Mouse (Mus musculus): Measurements from ENCODE around the gene Id2. TPM values are rescaled to one million over a fixed set of nuclear protein-coding genes. Genes with fewer than 3 reads are reported as not detected.

Id2 gene
- polyA plus RNA-seq (2015; fragmentation: Nextera tagmentation; extraction: Ambion mirVana), result 360 and 449 TPM in 2 replicates

DNA sequence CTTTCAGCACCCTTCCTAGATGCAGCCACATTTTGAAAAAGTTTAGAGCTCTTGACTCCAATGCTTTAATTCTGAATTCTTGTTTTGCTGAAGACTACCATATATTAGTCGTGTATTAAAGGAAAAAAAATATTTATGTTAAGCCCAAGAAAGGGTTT lies at the start of gene Id2:
Gene Id2 (minus strand): TSS at position 89 of the 158 bp plus-strand sequence.
- ATAC-seq, result no peak
- H3K27me3 ChIP-seq (replicated peaks), result no peaks in the 10 kb centered on the region
- no peaks in the 10 kb centered on the region for H3K9me3 ChIP-seq
- peak within 1 kb of the TSS; percentile 90 for H3K4me2 ChIP-seq (replicated peaks)
- peaks cover 25% of the 10 kb centered on the region for H3K4me1 ChIP-seq (replicated peaks)
- peak within 1 kb of the TSS; percentile 63 for H3K9ac ChIP-seq
- peak within 1 kb of the TSS; percentile 67 for H3K4me3 ChIP-seq (replicated peaks)
- no peaks in the 10 kb centered on the region for H3K36me3 ChIP-seq
- WGBS, result 2% methylated on average over 1 of the region's 1 CpGs
- H3K27ac ChIP-seq, result peak within 1 kb of the TSS; percentile 97

DNA sequence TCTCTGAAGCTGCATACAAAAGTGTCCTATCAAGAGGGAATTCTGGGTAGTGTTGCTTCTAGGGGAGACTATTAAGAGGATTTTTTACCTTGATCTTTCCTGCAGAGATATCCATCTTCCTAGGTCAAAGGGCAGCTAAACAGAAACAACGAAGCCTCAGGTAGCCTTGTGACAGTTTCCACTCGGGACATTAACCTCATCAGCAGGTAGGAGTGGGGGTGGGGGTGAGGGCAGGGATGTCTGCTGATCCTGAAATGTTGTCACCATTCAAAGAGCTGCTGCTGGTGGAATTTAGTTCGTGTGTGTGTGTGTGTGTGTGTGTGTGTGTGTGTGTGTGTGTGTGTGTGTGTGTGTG lies 48.4 kb upstream of the Id2 start:
- ATAC-seq, result peak; percentile 31
- H3K27me3 ChIP-seq (replicated peaks), result no peaks in the 10 kb centered on the region
- H3K4me3 ChIP-seq (replicated peaks), result no peak overlapping the region
- H3K27ac ChIP-seq, result peak overlapping the region; percentile 34; the same call in 1 of the 2 replicates
- no peak overlapping the region for H3K4me2 ChIP-seq (replicated peaks)
- H3K9ac ChIP-seq, result no peak overlapping the region
- H3K4me1 ChIP-seq (replicated peaks), result peaks cover 3% of the 10 kb centered on the region; the same call in 1 of the 2 replicates
- H3K36me3 ChIP-seq, result no peaks in the 10 kb centered on the region
- H3K9me3 ChIP-seq, result no peaks in the 10 kb centered on the region
- WGBS, result 22% methylated on average over 3 of the region's 3 CpGs

DNA sequence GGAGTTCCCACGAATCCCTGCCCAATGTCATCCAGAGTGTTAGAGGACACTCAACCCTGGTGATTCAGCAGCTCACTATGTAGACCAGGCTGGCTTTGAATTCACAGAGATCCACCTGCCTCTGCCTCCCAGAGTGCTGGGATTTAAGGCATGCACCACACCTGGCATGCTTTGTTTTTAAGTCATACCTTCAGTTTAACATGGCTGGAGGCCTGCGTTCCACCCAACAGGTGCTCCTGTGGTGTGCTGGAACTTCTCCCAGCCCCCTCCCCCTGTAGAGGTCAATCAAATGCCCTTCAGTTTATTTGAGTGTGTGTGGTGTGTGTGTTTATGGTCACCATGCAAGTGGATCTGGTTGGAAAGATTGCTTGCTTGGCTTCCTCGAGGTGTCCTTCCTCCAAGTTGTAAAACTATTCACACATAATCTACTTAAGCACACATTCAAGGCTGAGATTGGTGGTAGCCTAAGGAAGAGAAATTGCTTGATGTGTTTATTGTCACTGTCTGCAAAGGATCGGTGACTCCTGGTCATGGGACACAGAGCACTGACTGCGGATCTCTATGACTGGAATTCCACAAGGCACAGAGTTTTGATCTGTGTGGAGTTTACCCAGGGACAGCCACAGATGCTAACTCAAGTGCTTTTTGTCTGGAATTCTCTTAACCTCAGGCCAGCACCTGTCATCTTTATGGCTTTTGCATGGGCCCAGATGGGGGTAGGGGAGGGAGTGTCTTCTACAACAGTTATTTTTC lies 47.8 kb upstream of the Id2 start:
- Histone ChIP-seq H3K9ac (no peak overlapping the region), H3K4me2 (replicated peaks) (no peak overlapping the region), H3K27me3 (replicated peaks) (no peaks in the 10 kb centered on the region), H3K36me3 (no peaks in the 10 kb centered on the region), H3K27ac (peak overlapping the region; percentile 51; the same call in 1 of the 2 replicates), H3K9me3 (no peaks in the 10 kb centered on the region), H3K4me1 (replicated peaks) (peaks cover 3% of the 10 kb centered on the region; the same call in 1 of the 2 replicates), H3K4me3 (replicated peaks) (no peak overlapping the region)
- ATAC-seq, result peak; percentile 60
- WGBS, result 43% methylated on average over 5 of the region's 5 CpGs

DNA sequence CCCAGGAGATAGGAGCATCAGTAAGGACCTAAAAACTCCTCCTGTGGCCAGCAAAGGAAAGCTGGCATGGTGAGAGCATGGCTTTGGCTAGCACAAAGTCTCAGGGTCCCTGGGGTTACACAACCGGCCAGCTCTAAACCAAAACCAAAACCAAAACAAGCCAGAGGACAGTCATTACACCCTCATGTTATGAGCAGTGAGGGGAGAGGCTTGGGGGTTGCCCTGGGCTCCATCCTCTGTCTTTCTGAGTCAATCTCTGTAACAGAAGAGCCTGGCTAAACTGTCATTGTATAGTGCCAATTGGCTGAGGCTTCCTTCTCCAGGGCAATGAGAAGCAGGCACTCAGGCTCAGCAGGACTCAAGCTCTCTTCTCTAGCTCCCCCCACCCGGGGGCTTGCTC lies 46.6 kb upstream of the Id2 start:
- ATAC-seq, result no peak
- no peaks in the 10 kb centered on the region for H3K27me3 ChIP-seq (replicated peaks)
- no peaks in the 10 kb centered on the region for H3K36me3 ChIP-seq
- H3K4me3 ChIP-seq (replicated peaks), result no peak overlapping the region
- H3K4me2 ChIP-seq (replicated peaks), result no peak overlapping the region
- 71% methylated on average over 2 of the region's 2 CpGs for WGBS
- H3K9ac ChIP-seq, result no peak overlapping the region
- peaks cover 5% of the 10 kb centered on the region; the same call in 1 of the 2 replicates for H3K4me1 ChIP-seq (replicated peaks)
- no peaks in the 10 kb centered on the region for H3K9me3 ChIP-seq
- no peak overlapping the region for H3K27ac ChIP-seq

DNA sequence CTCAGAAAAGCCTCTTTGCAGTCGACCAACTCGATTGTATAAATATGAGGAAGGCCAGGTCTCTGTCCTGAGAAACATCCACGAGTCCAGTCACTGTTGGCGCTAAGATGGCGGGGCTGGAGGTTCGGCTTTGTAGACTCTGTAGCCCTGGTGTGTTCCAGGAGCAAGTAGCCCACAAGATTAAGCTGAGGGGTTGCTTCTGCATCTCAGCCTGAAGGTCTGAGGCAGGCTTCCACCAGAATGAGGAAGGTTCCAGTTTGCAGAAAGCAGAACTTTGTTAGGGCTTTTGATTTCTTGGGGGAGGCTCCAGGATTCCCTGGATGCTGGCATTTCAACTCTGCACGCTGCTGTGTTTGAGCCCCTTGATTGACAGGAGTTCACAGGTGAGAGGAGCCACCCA lies 45.3 kb upstream of the Id2 start:
- H3K4me1 ChIP-seq (replicated peaks), result peaks cover 6% of the 10 kb centered on the region
- 60% methylated on average over 7 of the region's 7 CpGs for WGBS
- H3K36me3 ChIP-seq, result no peaks in the 10 kb centered on the region
- no peak overlapping the region for H3K27ac ChIP-seq
- no peak for ATAC-seq
- H3K9me3 ChIP-seq, result no peaks in the 10 kb centered on the region
- H3K9ac ChIP-seq, result no peak overlapping the region
- H3K4me3 ChIP-seq (replicated peaks), result no peak overlapping the region
- H3K27me3 ChIP-seq (replicated peaks), result no peaks in the 10 kb centered on the region
- H3K4me2 ChIP-seq (replicated peaks), result no peak overlapping the region

DNA sequence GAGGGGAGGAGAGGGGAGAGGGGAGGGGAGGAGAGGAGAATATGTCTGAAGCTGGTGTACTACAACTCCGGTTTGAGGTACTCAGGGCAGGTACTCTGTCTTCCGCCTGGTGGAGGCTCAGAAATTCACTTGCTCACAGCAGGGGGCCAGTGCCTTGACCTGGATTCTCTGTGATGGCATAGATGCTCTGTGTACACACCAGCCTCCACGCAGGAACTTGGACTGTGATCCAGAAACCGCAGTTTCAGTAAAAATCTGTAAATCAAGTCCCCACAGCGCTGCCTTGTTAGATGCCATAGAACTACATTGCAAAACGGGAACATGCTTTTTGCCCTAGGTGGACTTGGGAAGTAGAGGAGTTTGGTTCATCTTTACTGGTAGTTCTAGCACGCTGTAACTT lies 44.4 kb upstream of the Id2 start:
- no peaks in the 10 kb centered on the region for H3K36me3 ChIP-seq
- H3K4me3 ChIP-seq (replicated peaks), result no peak overlapping the region
- no peak for ATAC-seq
- 52% methylated on average over 7 of the region's 7 CpGs for WGBS
- H3K27ac ChIP-seq, result peak overlapping the region; percentile 3; the same call in 1 of the 2 replicates
- no peak overlapping the region for H3K4me2 ChIP-seq (replicated peaks)
- H3K27me3 ChIP-seq (replicated peaks), result no peaks in the 10 kb centered on the region
- H3K9me3 ChIP-seq, result no peaks in the 10 kb centered on the region
- no peak overlapping the region for H3K9ac ChIP-seq
- H3K4me1 ChIP-seq (replicated peaks), result peaks cover 6% of the 10 kb centered on the region

DNA sequence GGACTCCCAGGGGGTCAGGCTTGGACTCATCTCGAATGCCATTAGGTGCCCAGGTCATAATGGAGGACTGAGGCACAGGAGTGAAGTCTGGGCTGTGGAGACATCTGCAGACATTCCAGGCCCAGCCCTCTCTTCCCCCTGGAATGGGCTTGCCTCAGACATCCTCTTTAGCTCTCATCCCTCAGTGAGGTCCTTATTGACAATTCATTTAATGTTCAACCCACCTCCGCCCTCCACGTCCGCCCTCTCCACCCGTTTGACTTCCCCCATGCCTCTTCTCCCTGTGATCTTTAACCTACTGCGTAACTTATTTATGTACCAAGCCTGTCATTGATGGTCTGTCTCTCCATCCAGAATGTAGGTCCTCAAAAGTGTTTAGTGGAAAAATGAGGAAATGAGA lies 43.2 kb upstream of the Id2 start:
- H3K4me2 ChIP-seq (replicated peaks), result peak overlapping the region; percentile 36
- peak overlapping the region; percentile 71 for H3K27ac ChIP-seq
- no peaks in the 10 kb centered on the region for H3K9me3 ChIP-seq
- H3K27me3 ChIP-seq (replicated peaks), result no peaks in the 10 kb centered on the region
- H3K4me3 ChIP-seq (replicated peaks), result no peak overlapping the region
- H3K36me3 ChIP-seq, result no peaks in the 10 kb centered on the region
- WGBS, result 53% methylated on average over 6 of the region's 6 CpGs
- peak; percentile 84 for ATAC-seq
- H3K9ac ChIP-seq, result no peak overlapping the region
- peaks cover 6% of the 10 kb centered on the region for H3K4me1 ChIP-seq (replicated peaks)

DNA sequence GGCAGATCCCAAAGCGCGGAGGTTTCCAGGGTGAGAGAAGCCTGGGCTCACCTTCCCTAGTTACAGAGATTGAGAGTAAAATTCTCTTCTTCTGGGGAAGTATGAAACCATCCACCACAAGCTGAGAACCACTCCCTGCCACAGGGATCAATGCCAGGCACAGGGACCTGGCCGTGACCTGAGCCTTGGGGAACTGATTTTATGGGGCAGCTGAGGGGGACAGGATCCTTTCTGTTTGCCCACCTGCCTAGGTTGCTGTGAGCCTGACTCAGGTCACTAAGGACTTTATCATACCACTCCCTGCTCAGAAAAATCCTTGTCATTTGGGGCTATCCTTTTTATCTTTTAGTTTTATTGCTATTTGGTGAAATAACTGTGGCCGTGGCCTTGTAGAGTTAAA lies 41.7 kb upstream of the Id2 start:
- 68% methylated on average over 4 of the region's 4 CpGs for WGBS
- H3K9ac ChIP-seq, result no peak overlapping the region
- no peak overlapping the region for H3K4me3 ChIP-seq (replicated peaks)
- H3K27me3 ChIP-seq (replicated peaks), result no peaks in the 10 kb centered on the region
- peak; percentile 63 for ATAC-seq
- peaks cover 6% of the 10 kb centered on the region for H3K4me1 ChIP-seq (replicated peaks)
- H3K9me3 ChIP-seq, result no peaks in the 10 kb centered on the region
- H3K27ac ChIP-seq, result peak overlapping the region; percentile 71
- H3K36me3 ChIP-seq, result no peaks in the 10 kb centered on the region
- H3K4me2 ChIP-seq (replicated peaks), result peak overlapping the region; percentile 26; the same call in 1 of the 2 replicates

DNA sequence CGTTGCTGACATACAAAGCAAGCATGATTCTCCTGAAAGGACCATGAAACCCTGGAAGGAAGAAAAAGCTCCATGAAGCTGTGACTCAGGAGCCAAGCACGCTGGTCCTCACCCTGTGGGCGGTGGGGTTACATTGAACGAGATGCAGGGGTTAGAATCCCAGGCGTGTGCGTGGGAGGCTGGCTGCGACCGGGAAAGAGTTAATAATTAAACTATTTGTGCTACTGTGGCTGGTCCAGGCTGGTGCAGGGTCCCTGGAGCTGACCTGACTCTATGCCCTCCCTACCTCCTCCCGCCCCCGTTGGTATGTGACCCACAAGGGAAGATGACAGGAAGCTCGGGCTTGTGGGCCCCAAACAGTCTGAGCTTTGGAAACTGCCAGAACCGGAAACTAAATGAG lies 35.1 kb upstream of the Id2 start:
- ATAC-seq, result peak; percentile 64
- peaks cover 32% of the 10 kb centered on the region for H3K4me1 ChIP-seq (replicated peaks)
- no peaks in the 10 kb centered on the region for H3K36me3 ChIP-seq
- peak overlapping the region; percentile 26; the same call in 1 of the 2 replicates for H3K4me2 ChIP-seq (replicated peaks)
- H3K9ac ChIP-seq, result no peak overlapping the region
- no peaks in the 10 kb centered on the region for H3K9me3 ChIP-seq
- WGBS, result 38% methylated on average over 12 of the region's 12 CpGs
- no peak overlapping the region for H3K4me3 ChIP-seq (replicated peaks)
- H3K27me3 ChIP-seq (replicated peaks), result no peaks in the 10 kb centered on the region
- no peak overlapping the region for H3K27ac ChIP-seq

DNA sequence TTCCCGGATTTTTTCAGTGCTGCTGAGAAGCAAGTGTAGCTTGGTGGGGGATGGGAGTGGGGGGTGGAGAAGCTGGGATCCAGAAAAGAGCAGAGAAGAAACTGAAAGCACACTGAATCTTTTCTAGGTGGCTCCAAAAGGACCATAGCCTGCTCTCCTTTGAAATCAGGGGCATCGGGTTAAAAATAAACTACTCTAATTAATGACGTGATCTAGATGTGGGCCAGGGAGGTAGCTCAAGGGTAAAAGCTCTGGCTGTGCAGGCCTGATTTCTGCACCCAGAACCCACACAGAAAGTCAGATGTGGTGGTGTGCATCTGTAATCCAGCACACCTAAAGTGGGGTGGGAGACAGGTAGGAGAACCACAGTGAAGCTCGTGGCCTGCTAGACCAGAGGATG lies 30.7 kb upstream of the Id2 start:
- Histone ChIP-seq H3K27ac (no peak overlapping the region), H3K27me3 (replicated peaks) (no peaks in the 10 kb centered on the region), H3K4me3 (replicated peaks) (no peak overlapping the region), H3K9ac (no peak overlapping the region), H3K9me3 (no peaks in the 10 kb centered on the region), H3K4me1 (replicated peaks) (peaks cover 43% of the 10 kb centered on the region), H3K4me2 (replicated peaks) (no peak overlapping the region), H3K36me3 (no peaks in the 10 kb centered on the region)
- WGBS, result 27% methylated on average over 4 of the region's 4 CpGs
- ATAC-seq, result no peak

DNA sequence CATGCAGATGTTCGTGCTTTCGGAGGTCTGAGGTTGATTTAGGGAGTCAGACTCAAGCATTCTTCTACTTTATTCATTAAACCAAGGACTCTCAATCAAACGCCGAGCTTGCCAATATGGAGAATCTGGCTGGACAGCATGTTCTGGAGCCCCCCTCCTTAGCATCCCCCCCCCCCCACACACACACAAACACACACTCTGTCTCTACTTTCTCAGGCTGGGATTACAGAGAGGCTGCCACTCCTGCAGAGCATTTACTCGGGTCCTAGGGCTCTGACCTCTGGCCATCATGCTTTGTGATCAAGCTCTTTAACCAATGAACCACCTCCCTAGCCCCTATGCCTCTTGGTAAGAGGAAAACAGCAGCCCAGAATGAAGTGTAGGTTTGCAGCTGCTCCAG lies 29.3 kb upstream of the Id2 start:
- Histone ChIP-seq H3K4me3 (replicated peaks) (no peak overlapping the region), H3K27ac (no peak overlapping the region), H3K9ac (no peak overlapping the region), H3K4me2 (replicated peaks) (no peak overlapping the region), H3K36me3 (no peaks in the 10 kb centered on the region), H3K4me1 (replicated peaks) (peaks cover 34% of the 10 kb centered on the region), H3K27me3 (replicated peaks) (no peaks in the 10 kb centered on the region), H3K9me3 (no peaks in the 10 kb centered on the region)
- WGBS, result 77% methylated on average over 5 of the region's 5 CpGs
- ATAC-seq, result no peak

DNA sequence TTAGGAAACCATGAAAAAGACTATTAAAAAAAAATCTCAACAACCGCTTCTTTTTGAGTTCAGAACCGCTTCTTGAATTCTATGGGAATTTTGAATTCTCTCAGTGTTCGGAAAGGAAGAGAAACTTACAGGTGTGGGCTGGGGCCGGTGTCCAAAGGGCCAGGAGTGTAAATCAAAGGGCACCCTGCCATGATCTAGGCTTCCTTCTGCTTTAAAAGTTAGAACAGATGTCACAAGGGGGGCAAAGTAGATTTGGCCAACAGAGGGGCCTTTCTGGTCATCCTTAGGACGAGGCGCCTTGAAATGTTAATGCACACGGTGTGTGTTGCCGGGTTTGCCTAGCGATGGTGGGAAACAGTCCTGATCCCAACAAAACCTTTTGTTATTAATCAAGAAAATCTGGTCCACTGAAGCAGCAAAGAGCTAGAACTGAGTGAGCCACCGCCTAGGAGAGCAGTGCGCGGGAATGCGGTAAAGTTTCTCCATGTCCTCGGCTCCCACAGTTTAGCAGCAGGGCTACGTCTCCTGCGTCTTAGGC lies 28.4 kb upstream of the Id2 start:
- WGBS, result 68% methylated on average over 16 of the region's 16 CpGs
- Histone ChIP-seq H3K27ac (no peak overlapping the region), H3K9me3 (no peaks in the 10 kb centered on the region), H3K9ac (no peak overlapping the region), H3K27me3 (replicated peaks) (no peaks in the 10 kb centered on the region), H3K4me2 (replicated peaks) (no peak overlapping the region), H3K36me3 (no peaks in the 10 kb centered on the region), H3K4me3 (replicated peaks) (no peak overlapping the region), H3K4me1 (replicated peaks) (peaks cover 33% of the 10 kb centered on the region)
- no peak for ATAC-seq

Data from intestine, embryonic 15.5 days (tissue).